Mouse (Mus musculus) Patski (cell line): Measurements from ENCODE around the gene Gm8947. TPM values are rescaled to one million over a fixed set of nuclear protein-coding genes. Genes with fewer than 3 reads are reported as not detected.

Experiments used
- ATAC-seq: fragments of 100-300 bp; one replicate; pipeline ENCODE4 v1.8.0; 2021
- CTCF ChIA-PET: fragments of 350-600 bp; sonication (Branson Sonifier 250); formaldehyde crosslinking; loops from one replicate; lab custom pipeline; 2022; ENCODE audit warnings: inconsistent platforms; lab: Charles Lee
- POLR2A ChIA-PET: fragments of 350-600 bp; sonication (Branson Sonifier 250); formaldehyde crosslinking; loops from one replicate; lab custom pipeline; 2022; ENCODE audit warnings: antibody characterized with exemption, inconsistent platforms; lab: Charles Lee
- DNase-seq: peaks from one replicate; pipeline ENCODE4 v3.0.0-alpha.2; 2011; ENCODE audit warnings: low read depth, low spot score
- H3K27me3 ChIP-seq: fragments of 371-371 bp; one replicate; pipeline ENCODE4 v1.5.1; 2021
- CTCF ChIP-seq: fragments of 100-300 bp; IDR thresholded peaks from one replicate; pipeline ENCODE4 v1.5.1; 2021
- in situ Hi-C: fragments of 300-500 bp; cut with MboI; formaldehyde crosslinking; loops from 3 replicates; pipeline ENCODE4 v1.11.1; 2018; ENCODE audit warnings: low pct_unique_long_range_greater_than_20kb, mixed read lengths
- polyA plus RNA-seq: library from polyadenylated mRNA; unstranded; gene quantifications from one replicate; pipeline ENCODE4 v1.2.3, GENCODE M21; 2021

The Gm8947 gene
- polyA plus RNA-seq, 1 experiment from 2014 or later: not detected

DNA sequence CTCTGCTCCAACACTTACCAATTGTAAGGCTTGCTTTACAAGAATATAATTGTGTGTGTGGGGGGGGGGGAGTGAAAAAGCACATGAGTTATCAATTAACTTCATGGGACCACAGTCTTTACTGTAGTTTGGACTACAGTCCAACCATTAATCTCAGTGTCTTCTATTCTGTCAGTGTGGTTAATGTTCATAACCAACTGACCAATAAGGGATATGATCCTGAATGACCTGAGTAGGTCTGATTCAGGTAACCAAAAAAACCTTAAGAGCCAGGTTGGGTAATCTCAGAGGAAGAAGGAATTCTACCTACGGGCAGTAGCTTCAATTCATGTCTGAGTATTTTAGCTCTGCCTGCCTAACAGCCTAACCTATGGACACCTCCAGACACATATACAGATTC, 32.4 kb downstream of the Gm8947 start:
- no peak for TF ChIP-seq CTCF
- no peaks in the 10 kb centered on the region for H3K27me3 ChIP-seq
- ChIA-PET CTCF (interaction anchor here (1.0 to 1.8 kb wide), 3 partner anchors 11 to 113 kb away, joined by 3 to 4 read pairs (median 3); no protein-coding TSS in a partner anchor), POLR2A (no interaction called here)
- in situ Hi-C loops: no loop called here
- DNase-seq (no peak), ATAC-seq (no peak)

DNA sequence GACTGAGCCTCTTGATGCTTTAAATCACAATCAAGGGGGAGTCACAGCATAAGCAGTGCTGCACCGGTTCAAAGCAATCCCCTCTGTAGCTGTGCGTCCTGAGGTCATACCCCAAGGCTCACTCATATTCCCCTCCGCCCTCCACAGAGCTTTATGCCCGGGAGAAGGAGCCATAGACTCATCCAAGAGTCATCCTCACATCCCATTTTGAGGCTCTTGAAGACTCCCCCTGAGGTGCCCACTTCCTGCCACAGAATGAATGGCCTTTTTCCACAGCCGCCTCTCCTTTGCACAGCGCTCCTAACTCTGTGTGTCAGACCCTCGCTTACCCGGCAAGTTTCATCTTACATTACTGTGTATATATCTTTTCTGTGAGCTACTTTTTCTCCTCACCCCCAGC, 35.3 kb downstream of the Gm8947 start:
- TF ChIP-seq CTCF: no peak
- no peak for ATAC-seq
- no peaks in the 10 kb centered on the region for H3K27me3 ChIP-seq
- no peak for DNase-seq
- ChIA-PET CTCF (interaction anchor here (1.4 kb wide), 1 partner anchor 113 kb away, joined by 3 read pairs; no protein-coding TSS in a partner anchor), POLR2A (interaction anchor here (1.0 to 1.7 kb wide), 2 partner anchors 11 to 165 kb away, joined by 3 to 4 read pairs; no protein-coding TSS in a partner anchor)
- in situ Hi-C loops: no loop called here

DNA sequence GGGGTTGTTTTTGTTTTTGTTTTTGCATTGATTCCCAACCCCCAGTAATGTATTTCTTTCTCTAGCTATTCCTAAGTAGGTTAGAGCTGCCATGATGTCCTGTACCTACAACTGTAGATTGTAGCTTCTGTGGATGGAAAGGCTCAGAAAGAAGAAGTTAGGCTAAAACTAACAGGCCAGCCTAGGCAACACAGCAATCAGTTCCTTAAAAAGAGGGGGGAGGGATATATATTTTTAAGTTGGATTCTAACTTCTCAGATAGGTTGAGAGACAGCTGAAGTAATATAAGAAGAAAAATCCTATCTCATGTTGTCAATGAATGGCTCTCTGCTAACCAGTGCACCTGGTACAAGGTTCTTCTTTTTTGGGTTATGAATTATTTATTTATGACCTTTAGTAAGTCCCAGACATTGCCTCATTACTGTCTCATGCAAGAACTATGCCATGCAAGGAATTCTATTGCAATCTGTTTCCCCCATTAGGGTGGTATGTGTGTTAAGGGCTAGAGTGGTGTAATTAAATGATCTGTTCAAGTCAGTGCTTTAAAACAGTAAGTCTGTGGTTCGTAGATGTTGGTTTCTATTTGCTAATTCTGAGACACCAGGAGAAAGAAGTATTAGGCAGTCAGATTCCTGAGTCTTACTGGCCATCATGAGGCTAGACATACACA, 36.3 kb downstream of the Gm8947 start:
- ATAC-seq: peak; percentile 58
- no peak for TF ChIP-seq CTCF

DNA sequence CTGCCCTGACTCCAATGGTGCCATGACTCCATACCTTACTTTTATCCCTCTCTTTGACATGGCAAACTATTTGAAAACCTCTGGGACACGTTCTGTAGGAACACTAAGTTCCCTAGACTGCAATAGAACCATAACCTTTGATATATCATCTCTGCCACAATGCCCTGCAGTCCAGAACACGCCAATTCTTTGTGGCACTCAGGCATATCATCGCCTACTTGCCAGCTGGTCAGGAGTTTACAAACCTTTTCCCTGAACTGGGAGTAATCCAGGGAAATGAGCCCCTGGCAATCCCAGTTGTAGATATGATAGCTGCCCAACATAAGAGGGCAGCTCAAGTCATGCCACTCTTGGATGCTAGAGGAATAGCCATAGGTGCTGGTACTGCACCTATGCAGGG, 40.2 kb downstream of the Gm8947 start:
- POLR2A ChIA-PET: interaction anchor here (1.5 kb wide), 1 partner anchor 15 kb away, joined by 3 read pairs; no protein-coding TSS in a partner anchor
- DNase-seq (no peak), ATAC-seq (no peak)
- CTCF ChIA-PET: interaction anchor here (1.3 kb wide), 1 partner anchor 16 kb away, joined by 3 read pairs; no protein-coding TSS in a partner anchor
- no peak for TF ChIP-seq CTCF
- in situ Hi-C loops: no loop called here
- no peaks in the 10 kb centered on the region for H3K27me3 ChIP-seq

More for the DNA sequence above, 36.3 kb downstream of the Gm8947 start:
- H3K27me3 ChIP-seq: no peaks in the 10 kb centered on the region
- CTCF ChIA-PET: interaction anchor here (0.7 kb wide), 1 partner anchor 962 kb away, joined by 3 read pairs; no protein-coding TSS in a partner anchor
- DNase-seq: no peak
- POLR2A ChIA-PET: interaction anchor here (0.6 to 1.7 kb wide), 3 partner anchors 57 to 166 kb away, joined by 3 to 4 read pairs (median 4); no protein-coding TSS in a partner anchor
- in situ Hi-C loops: no loop called here

DNA sequence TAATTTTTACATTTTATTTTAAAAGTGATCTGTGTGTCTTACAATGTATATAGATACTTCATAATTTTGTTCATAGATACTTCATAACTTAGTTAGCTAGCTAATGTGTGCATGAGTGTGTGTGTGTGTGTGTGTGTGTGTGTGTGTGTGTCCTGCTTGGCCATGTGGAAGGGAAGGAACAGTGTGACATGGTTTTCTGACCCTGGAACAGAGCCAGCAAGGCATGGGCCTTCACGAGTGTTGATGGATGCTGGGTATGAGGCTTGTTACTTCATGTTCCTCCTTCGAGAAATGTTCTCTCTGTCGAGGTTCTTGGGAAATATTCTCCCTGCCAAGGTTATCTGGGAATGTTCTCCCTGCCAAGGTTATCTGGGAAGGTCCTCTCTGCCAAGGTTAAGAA, 41.6 kb downstream of the Gm8947 start:
- ChIA-PET POLR2A (interaction anchor here (0.6 to 1.5 kb wide), 2 partner anchors 17 to 20 kb away, joined by 3 read pairs; no protein-coding TSS in a partner anchor), CTCF (no interaction called here)
- in situ Hi-C loops: no loop called here
- DNase-seq: no peak
- TF ChIP-seq CTCF: no peak
- H3K27me3 ChIP-seq: no peaks in the 10 kb centered on the region
- no peak for ATAC-seq

DNA sequence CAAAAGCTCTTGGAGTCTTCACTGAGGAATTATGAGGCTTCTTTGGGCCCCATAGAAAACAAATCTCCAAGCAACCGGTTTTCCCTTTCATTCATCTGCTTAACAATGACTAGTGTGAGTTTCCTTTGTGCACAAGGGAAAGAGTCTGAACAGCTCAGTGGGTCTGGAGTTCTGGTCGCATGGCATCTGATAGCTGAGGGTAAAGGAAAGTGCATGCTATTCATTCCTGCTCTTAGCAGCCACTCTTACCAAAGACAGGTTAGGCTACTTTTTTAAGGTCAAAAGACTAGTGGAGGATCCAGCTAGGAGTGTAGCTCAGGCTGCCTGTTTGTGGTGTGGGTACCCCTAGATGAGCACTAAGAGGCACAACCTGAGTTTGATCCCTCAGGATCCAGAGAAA, 43.4 kb downstream of the Gm8947 start:
- DNase-seq (no peak), ATAC-seq (no peak)
- ChIA-PET CTCF (interaction anchor here (0.8 to 1.3 kb wide), 4 partner anchors 10 to 20 kb away, joined by 3 to 4 read pairs (median 4); no protein-coding TSS in a partner anchor), POLR2A (interaction anchor here (0.5 kb wide), 1 partner anchor 116 kb away, joined by 4 read pairs; no protein-coding TSS in a partner anchor)
- no peak for TF ChIP-seq CTCF
- in situ Hi-C loops: loop anchor here (5.0 kb wide), 1 partner anchor 107 kb away; the partner anchor contains the start of gene Ivns1abp
- H3K27me3 ChIP-seq: no peaks in the 10 kb centered on the region

DNA sequence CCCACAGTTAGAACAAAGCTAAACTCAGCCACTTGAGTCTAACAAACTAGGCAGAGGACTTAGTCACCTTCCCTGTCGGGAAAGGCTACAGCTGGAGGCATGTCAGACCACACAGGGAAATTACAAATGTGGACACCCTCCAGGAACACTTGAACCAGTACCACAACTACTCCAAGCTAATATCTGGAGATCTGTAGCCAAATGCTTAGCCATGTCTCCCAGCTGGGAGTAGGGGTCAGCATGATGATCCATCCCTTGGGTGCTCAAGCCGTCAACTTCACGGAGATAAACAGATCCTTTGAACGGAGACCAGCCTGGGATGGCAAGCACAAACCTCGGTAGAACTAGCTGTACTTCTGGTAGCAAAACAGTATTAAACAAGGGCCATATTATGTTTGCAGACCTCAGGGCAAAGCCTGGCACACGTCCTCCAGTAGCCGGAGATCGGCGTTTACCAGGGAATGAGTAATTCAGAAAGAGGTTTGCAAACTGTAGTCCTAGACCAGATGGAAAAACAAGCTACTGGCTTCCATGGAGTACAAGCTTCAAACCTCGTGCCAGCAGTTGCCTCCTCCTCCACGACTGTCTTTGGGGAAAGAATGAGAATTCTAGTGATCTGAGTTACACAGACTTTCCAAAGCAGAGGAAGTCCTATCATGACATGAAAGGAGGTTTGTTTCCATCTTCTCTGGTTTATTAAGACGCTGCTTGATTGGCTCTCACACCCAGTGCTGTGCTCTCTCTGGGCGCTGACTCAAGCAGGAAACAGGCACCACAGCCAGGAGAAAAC, 44.2 kb downstream of the Gm8947 start:
- in situ Hi-C loops: loop anchor here (5.0 kb wide), 1 partner anchor 106 kb away; the partner anchor contains the start of gene Ivns1abp
- ChIA-PET POLR2A (interaction anchor here (0.5 kb wide), 1 partner anchor 115 kb away, joined by 4 read pairs; no protein-coding TSS in a partner anchor), CTCF (interaction anchor here (0.7 to 1.3 kb wide), 5 partner anchors 11 to 73 kb away, joined by 3 to 4 read pairs (median 4); no protein-coding TSS in a partner anchor)
- TF ChIP-seq CTCF: no peak
- DNase-seq: no peak
- no peak for ATAC-seq
- no peaks in the 10 kb centered on the region for H3K27me3 ChIP-seq

DNA sequence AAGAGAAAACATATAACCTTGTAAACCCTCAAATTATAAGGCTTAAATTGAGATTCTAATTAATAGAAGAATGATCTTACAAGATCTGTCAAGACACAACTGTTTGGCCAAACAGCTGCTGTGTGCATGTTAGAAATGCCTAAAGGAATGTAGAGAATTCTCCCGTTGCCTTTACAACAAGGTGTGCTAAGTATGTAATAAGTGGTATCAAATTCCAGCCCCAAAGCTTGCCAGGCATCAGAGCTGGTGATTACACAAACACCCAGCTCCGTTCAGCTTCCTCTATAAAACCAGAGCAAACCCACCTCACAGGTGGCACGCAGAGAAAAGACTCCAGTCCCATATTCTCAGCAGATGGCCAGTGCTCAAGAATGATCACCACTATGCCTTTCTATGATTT, 45.6 kb downstream of the Gm8947 start:
- DNase-seq: no peak
- no peaks in the 10 kb centered on the region for H3K27me3 ChIP-seq
- POLR2A ChIA-PET: no interaction called here
- in situ Hi-C loops: loop anchor here (5.0 kb wide), 1 partner anchor 105 kb away; the partner anchor contains the start of gene Ivns1abp
- no peak for ATAC-seq
- TF ChIP-seq CTCF: no peak
- CTCF ChIA-PET: interaction anchor here (0.7 to 1.0 kb wide), 2 partner anchors 12 to 13 kb away, joined by 3 read pairs; no protein-coding TSS in a partner anchor

DNA sequence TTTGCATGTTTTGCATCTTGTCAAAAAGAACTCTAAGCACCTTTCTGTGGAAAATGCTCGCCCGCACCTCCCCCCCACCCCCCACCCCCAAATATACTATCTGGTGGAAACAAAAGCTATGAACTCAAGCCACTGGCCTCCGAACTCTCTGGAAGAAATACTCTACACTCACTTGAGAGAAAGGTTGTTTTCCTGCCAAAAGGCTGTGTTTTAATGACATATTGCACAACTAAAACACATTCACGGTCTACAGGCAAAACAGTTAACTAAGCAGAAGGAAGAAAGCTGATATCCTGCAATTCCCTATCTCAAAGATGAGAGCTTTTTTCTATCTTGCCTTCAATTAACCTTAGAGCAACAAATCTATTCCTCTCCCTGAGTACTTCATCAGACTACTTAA, 51.2 kb downstream of the Gm8947 start:
- DNase-seq: no peak
- TF ChIP-seq CTCF: no peak
- no peak for ATAC-seq
- ChIA-PET POLR2A (no interaction called here), CTCF (interaction anchor here (2.1 kb wide), 1 partner anchor 13 kb away, joined by 6 read pairs; no protein-coding TSS in a partner anchor)
- H3K27me3 ChIP-seq: no peaks in the 10 kb centered on the region
- in situ Hi-C loops: no loop called here

Other genes with a start within 250 kb of the Gm8947 start
- 0.28 TPM for gene Hmcn1, start 198.9 kb upstream of the Gm8947 start, polyA plus RNA-seq
- not detected for gene Gm47985, start 9.8 kb upstream of the Gm8947 start, polyA plus RNA-seq
- gene Gm47995, start 6.1 kb downstream of the Gm8947 start, polyA plus RNA-seq: not detected
- gene 3110040M04Rik, start 11.7 kb downstream of the Gm8947 start, polyA plus RNA-seq: not detected
- not detected for gene Gm47996, start 17.8 kb downstream of the Gm8947 start, polyA plus RNA-seq
- 853 TPM for gene Ivns1abp, start 152.1 kb downstream of the Gm8947 start, polyA plus RNA-seq
- 23.2 TPM for gene Swt1, start 236.1 kb downstream of the Gm8947 start, polyA plus RNA-seq
- gene Trmt1l, start 236.2 kb downstream of the Gm8947 start, polyA plus RNA-seq: 46.7 TPM